8 mouse cellular contexts compared by ENCODE assay signal in the genomic region with DNA sequence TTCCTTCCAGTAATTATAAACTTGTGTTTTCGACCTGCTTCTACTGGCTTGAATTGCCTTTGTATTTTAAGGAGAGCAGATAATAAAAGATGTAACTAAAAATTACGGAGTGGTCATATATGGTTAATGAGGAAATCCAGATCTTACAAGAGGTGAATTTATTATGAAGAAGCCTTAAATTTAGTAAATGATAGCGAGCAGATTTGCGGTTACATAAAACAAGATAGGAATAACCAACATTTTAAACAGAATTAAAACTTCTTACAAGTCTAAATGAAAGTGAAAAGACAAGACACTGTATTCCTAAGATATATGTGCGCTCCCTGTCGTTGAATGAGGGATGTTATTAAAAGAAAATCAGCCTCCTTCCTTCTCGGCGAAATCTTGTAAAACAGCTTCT. TPM values are rescaled to one million over a fixed set of nuclear protein-coding genes. Genes with fewer than 3 reads are reported as not detected.
DNase-seq lines count a peak whose midpoint lies in the region; ATAC-seq and TF ChIP-seq lines count a peak whose summit lies in the region.

No protein-coding gene starts in this region.

- DNase-seq in heart, postnatal 36 days: no peak
- no peak for DNase-seq in MEL (ENCODE audit: low read depth, low spot score)
- DNase-seq in hindbrain, embryonic 11.5 days (ENCODE audit: low spot score): no peak
- no peak for DNase-seq in midbrain, embryonic 10.5 days (ENCODE audit: low spot score)
- DNase-seq in cerebellum, adult 8-10 months: no peak
- no peak for DNase-seq in right cerebral cortex, postnatal 10 days (ENCODE audit: low spot score in 2 of 2)
- DNase-seq in kidney, postnatal 4 days: no peak

- H3K4me2 ChIP-seq in heart, embryonic 13.5 days: peak overlapping the region; percentile 78
- H3K4me2 ChIP-seq in hindbrain, embryonic 11.5 days (replicated peaks; ENCODE audit: low read depth, low read length): peak overlapping the region; percentile 57

- peaks cover 3% of the 10 kb centered on the region; the same call in 1 of the 2 replicates for H3K9me3 ChIP-seq in heart, embryonic 13.5 days
- H3K9me3 ChIP-seq in MEL (replicated peaks; ENCODE audit: insufficient read depth, low read length): no peaks in the 10 kb centered on the region
- no peaks in the 10 kb centered on the region for H3K9me3 ChIP-seq in hindbrain, embryonic 11.5 days (ENCODE audit: control insufficient read depth, low read length)
- H3K9me3 ChIP-seq in midbrain, embryonic 10.5 days (replicated peaks): no peaks in the 10 kb centered on the region

- no peaks in the 10 kb centered on the region for H3K79me2 ChIP-seq in MEL (ENCODE audit: control insufficient read depth, insufficient read depth, low read length, poor library complexity)

- H3K4me1 ChIP-seq in heart, embryonic 13.5 days: peaks cover 16% of the 10 kb centered on the region
- peaks cover 0 to 9% of the 10 kb centered on the region in 2 experiments; a peak in 1 of 4 replicates for H3K4me1 ChIP-seq in MEL (ENCODE audit: control insufficient read depth in 1 of 2, insufficient read depth in 2 of 2, low read length in 2 of 2)
- peaks cover 2% of the 10 kb centered on the region; the same call in 1 of the 2 replicates for H3K4me1 ChIP-seq in hindbrain, embryonic 11.5 days (replicated peaks; ENCODE audit: control insufficient read depth, insufficient read depth, low read length)
- H3K4me1 ChIP-seq in midbrain, embryonic 10.5 days: peaks cover 35% of the 10 kb centered on the region

- no peak overlapping the region for H3K27ac ChIP-seq in heart, embryonic 13.5 days (replicated peaks)
- H3K27ac ChIP-seq in MEL (ENCODE audit: control insufficient read depth, low read depth, low read length): no peak overlapping the region
- no peak overlapping the region for H3K27ac ChIP-seq in hindbrain, embryonic 11.5 days (ENCODE audit: low read depth, low read length)
- no peak overlapping the region for H3K27ac ChIP-seq in midbrain, embryonic 10.5 days (replicated peaks)

- H3K9ac ChIP-seq in heart, embryonic 13.5 days: peak overlapping the region; percentile 72
- H3K9ac ChIP-seq in MEL (ENCODE audit: control insufficient read depth, low read depth, low read length, poor library complexity, severe bottlenecking): peak overlapping the region; percentile 57; the same call in 1 of the 2 replicates
- no peak overlapping the region for H3K9ac ChIP-seq in hindbrain, embryonic 11.5 days (ENCODE audit: low read depth, low read length)

- intact Hi-C loops in heart, postnatal 36 days (cut with DNase I): loop anchor here (2.0 kb wide), 2 partner anchors 20 kb away; no protein-coding TSS in a partner anchor

- no peak for TF ChIP-seq POLR2A in MEL (IDR thresholded peaks at IDR 0.05; ENCODE audit: control insufficient read depth in 1 of 2, insufficient read depth in 1 of 2, low read depth in 1 of 2, low read length in 2 of 2, poor library complexity in 1 of 2)

- ATAC-seq in heart, embryonic 13.5 days (ENCODE audit: extremely low read depth, insufficient number of reproducible peaks, low FRiP score, low TSS enrichment): no peak
- no peak for ATAC-seq in hindbrain, embryonic 11.5 days (ENCODE audit: low FRiP score)

- H3K36me3 ChIP-seq in heart, embryonic 13.5 days: no peaks in the 10 kb centered on the region
- H3K36me3 ChIP-seq in MEL (ENCODE audit: control insufficient read depth in 1 of 2, insufficient read depth in 2 of 2, low read length in 2 of 2): peaks cover 0 to 11% of the 10 kb centered on the region in 2 experiments; a peak in 2 of 4 replicates
- no peaks in the 10 kb centered on the region for H3K36me3 ChIP-seq in hindbrain, embryonic 11.5 days (ENCODE audit: control insufficient read depth, insufficient read depth, low read length)
- no peaks in the 10 kb centered on the region for H3K36me3 ChIP-seq in midbrain, embryonic 10.5 days

- WGBS in heart, embryonic 13.5 days: 4% methylated on average over 8 of the region's 8 CpGs
- 5% methylated on average over 8 of the region's 8 CpGs for WGBS in hindbrain, embryonic 11.5 days
- WGBS in midbrain, embryonic 10.5 days: 3% methylated on average over 8 of the region's 8 CpGs

- TF ChIP-seq CTCF in MEL (IDR thresholded peaks at IDR 0.05 in 2 of 3, conservative IDR thresholded peaks at IDR 0.05 in 1 of 3; ENCODE audit: control insufficient read depth in 1 of 3, insufficient read depth in 1 of 3, low read depth in 2 of 3, low read length in 3 of 3, poor library complexity in 1 of 3, severe bottlenecking in 1 of 3): no peak

- no peak for TF ChIP-seq RAD21 in MEL (IDR thresholded peaks at IDR 0.05; ENCODE audit: low read depth, low read length)

- no peak for TF ChIP-seq EP300 in MEL (IDR thresholded peaks at IDR 0.05; ENCODE audit: low read depth in 1 of 2, low read length in 2 of 2)

- H3K4me3 ChIP-seq in heart, embryonic 13.5 days: peak overlapping the region; percentile 58
- H3K4me3 ChIP-seq in MEL (ENCODE audit: control insufficient read depth in 1 of 2, insufficient read depth in 1 of 2, low read depth in 2 of 2, low read length in 2 of 2): peak overlapping the region; percentile 57 to 72
- peak overlapping the region; percentile 26 for H3K4me3 ChIP-seq in hindbrain, embryonic 11.5 days (ENCODE audit: low read depth, low read length)
- H3K4me3 ChIP-seq in midbrain, embryonic 10.5 days: peak overlapping the region; percentile 55

- peaks cover 61% of the 10 kb centered on the region for H3K27me3 ChIP-seq in heart, embryonic 13.5 days (replicated peaks)
- H3K27me3 ChIP-seq in MEL (ENCODE audit: control insufficient read depth in 1 of 2, insufficient read depth in 2 of 2, low read length in 2 of 2): peaks cover 2 to 4% of the 10 kb centered on the region in 2 experiments; a peak in 3 of 4 replicates
- H3K27me3 ChIP-seq in hindbrain, embryonic 11.5 days (ENCODE audit: control insufficient read depth, insufficient read depth, low read length): peaks cover 47% of the 10 kb centered on the region
- H3K27me3 ChIP-seq in midbrain, embryonic 10.5 days (ENCODE audit: low read depth, poor library complexity, severe bottlenecking): peaks cover 86% of the 10 kb centered on the region

TF ChIP-seq in MEL, 35 proteins besides CTCF, POLR2A, EP300 and RAD21 (continues in another document):
- TF ChIP-seq MAFK (IDR thresholded peaks at IDR 0.05; ENCODE audit: borderline replicate concordance, low read depth, low read length) (no peak), CHD1 (IDR thresholded peaks at IDR 0.05; ENCODE audit: low read depth, low read length) (no peak), BHLHE40 (IDR thresholded peaks at IDR 0.05; ENCODE audit: borderline replicate concordance, low read depth, low read length) (no peak), MYB (IDR thresholded peaks at IDR 0.05; ENCODE audit: low read depth, low read length) (no peak), USF2 (IDR thresholded peaks at IDR 0.05; ENCODE audit: borderline replicate concordance in 1 of 2, insufficient read depth in 1 of 2, low read depth in 1 of 2, low read length in 2 of 2) (no peak), ETS1 (IDR thresholded peaks at IDR 0.05; ENCODE audit: low read depth, low read length) (no peak)

RNA-seq across cellular contexts. Expression of a gene that starts 13.9 kb away (rescaled TPM):
- polyA plus RNA-seq in heart, embryonic 13.5 days (2015; fragmentation: Nextera tagmentation; extraction: Ambion mirVana): 0.05 and 0.07 TPM in 2 replicates
- total RNA-seq in heart, postnatal 36 days (2021): not detected
- not detected in 2 replicates for total RNA-seq in MEL (2012; rRNA removed)
- polyA plus RNA-seq in MEL (2012; ENCODE audit: insufficient read depth in 1 of 2, insufficient read length in 2 of 2, low read depth in 1 of 2, low replicate concordance in 2 of 2, missing spikeins in 1 of 2): not detected
- 0.11 TPM in 2 replicates for polyA plus RNA-seq in hindbrain, embryonic 11.5 days (2014; fragmentation: Nextera tagmentation; extraction: Ambion mirVana)
- 0.11 TPM in 1 of 2 replicates, not detected in the other for polyA plus RNA-seq in midbrain, embryonic 10.5 days (2016; fragmentation: Nextera tagmentation; extraction: Ambion mirVana)

RNA-seq across cellular contexts. Expression of a gene that starts 14.6 kb away (rescaled TPM):
- polyA plus RNA-seq in heart, embryonic 13.5 days (2015; fragmentation: Nextera tagmentation; extraction: Ambion mirVana): 0.59 and 3.3 TPM in 2 replicates
- total RNA-seq in heart, postnatal 36 days (2021): not detected
- not detected in 2 replicates for total RNA-seq in MEL (2012; rRNA removed)
- polyA plus RNA-seq in MEL (2012; ENCODE audit: insufficient read depth in 1 of 2, insufficient read length in 2 of 2, low read depth in 1 of 2, low replicate concordance in 2 of 2, missing spikeins in 1 of 2): under 1 TPM in 1 of 2 experiments, not detected in 1; 0.47 TPM
- 0.51 TPM in 1 of 2 replicates, not detected in the other for polyA plus RNA-seq in hindbrain, embryonic 11.5 days (2014; fragmentation: Nextera tagmentation; extraction: Ambion mirVana)
- polyA plus RNA-seq in midbrain, embryonic 10.5 days (2016; fragmentation: Nextera tagmentation; extraction: Ambion mirVana): not detected in 2 replicates

RNA-seq across cellular contexts. Expression of a gene that starts 40.5 kb away (rescaled TPM):
- 4.1 and 11.0 TPM in 2 replicates for polyA plus RNA-seq in heart, embryonic 13.5 days (2015; fragmentation: Nextera tagmentation; extraction: Ambion mirVana)
- total RNA-seq in heart, postnatal 36 days (2021): 10 to 100 TPM in 1 of 2 experiments, 1 to 10 TPM in 1; 2.3 to 12.5 TPM
- 1,264 and 1,284 TPM in 2 replicates for total RNA-seq in MEL (2012; rRNA removed)
- polyA plus RNA-seq in MEL (2012; ENCODE audit: insufficient read depth in 1 of 2, insufficient read length in 2 of 2, low read depth in 1 of 2, low replicate concordance in 2 of 2, missing spikeins in 1 of 2): 1 to 10 TPM in 1 of 2 experiments, not detected in 1; 3.7 TPM
- 8.4 and 11.9 TPM in 2 replicates for polyA plus RNA-seq in hindbrain, embryonic 11.5 days (2014; fragmentation: Nextera tagmentation; extraction: Ambion mirVana)
- polyA plus RNA-seq in midbrain, embryonic 10.5 days (2016; fragmentation: Nextera tagmentation; extraction: Ambion mirVana): 10.6 and 11.4 TPM in 2 replicates

RNA-seq across cellular contexts. Expression of a gene that starts 40.8 kb away (rescaled TPM):
- 3.1 and 3.4 TPM in 2 replicates for polyA plus RNA-seq in heart, embryonic 13.5 days (2015; fragmentation: Nextera tagmentation; extraction: Ambion mirVana)
- total RNA-seq in heart, postnatal 36 days (2021): 10 to 100 TPM; 23.3 to 28.1 TPM
- total RNA-seq in MEL (2012; rRNA removed): 2,495 and 3,316 TPM in 2 replicates
- polyA plus RNA-seq in MEL (2012; ENCODE audit: insufficient read depth in 1 of 2, insufficient read length in 2 of 2, low read depth in 1 of 2, low replicate concordance in 2 of 2, missing spikeins in 1 of 2): 1 to 10 TPM in 1 of 2 experiments, not detected in 1; 5.7 TPM
- polyA plus RNA-seq in hindbrain, embryonic 11.5 days (2014; fragmentation: Nextera tagmentation; extraction: Ambion mirVana): 7.2 and 10.2 TPM in 2 replicates
- 9.4 and 9.7 TPM in 2 replicates for polyA plus RNA-seq in midbrain, embryonic 10.5 days (2016; fragmentation: Nextera tagmentation; extraction: Ambion mirVana)

RNA-seq across cellular contexts. Expression of a gene that starts 46.3 kb away (rescaled TPM):
- polyA plus RNA-seq in heart, embryonic 13.5 days (2015; fragmentation: Nextera tagmentation; extraction: Ambion mirVana): 10.8 and 11.3 TPM in 2 replicates
- 10 to 100 TPM; 15.8 to 18.6 TPM for total RNA-seq in heart, postnatal 36 days (2021)
- 1,065 and 1,370 TPM in 2 replicates for total RNA-seq in MEL (2012; rRNA removed)
- 10 to 100 TPM in 1 of 2 experiments, not detected in 1; 10.4 TPM for polyA plus RNA-seq in MEL (2012; ENCODE audit: insufficient read depth in 1 of 2, insufficient read length in 2 of 2, low read depth in 1 of 2, low replicate concordance in 2 of 2, missing spikeins in 1 of 2)
- polyA plus RNA-seq in hindbrain, embryonic 11.5 days (2014; fragmentation: Nextera tagmentation; extraction: Ambion mirVana): 31.2 and 31.4 TPM in 2 replicates
- polyA plus RNA-seq in midbrain, embryonic 10.5 days (2016; fragmentation: Nextera tagmentation; extraction: Ambion mirVana): 51.3 and 52.5 TPM in 2 replicates
